Mouse (Mus musculus): ENCODE data around the gene Atg4c.
A peak's percentile ranks its signal among the peaks of the same experiment; 100 is the strongest.

The Atg4c gene

GRCm38 (mm10) chr4:99263191-99263590 lies 69.5 kb downstream of the Atg4c start:
- no peak for DNase-seq (ENCODE audit: low read depth, low spot score)

GRCm38 (mm10) chr4:99263663-99264062 lies 69.9 kb downstream of the Atg4c start:
- no peak for DNase-seq (ENCODE audit: low read depth, low spot score)

GRCm38 (mm10) chr4:99266843-99267445 lies 73.2 kb downstream of the Atg4c start:
- no peak for DNase-seq (ENCODE audit: low read depth, low spot score)

- DNase-seq (ENCODE audit: low read depth, low spot score), result no peak
Measured at GRCm38 (mm10) chr4:99272860-99273259, 79.1 kb downstream of the Atg4c start.

GRCm38 (mm10) chr4:99273466-99273865 lies 79.7 kb downstream of the Atg4c start:
- DNase-seq (ENCODE audit: low read depth, low spot score), result no peak

GRCm38 (mm10) chr4:99273979-99274378 lies 80.2 kb downstream of the Atg4c start:
- no peak for DNase-seq (ENCODE audit: low read depth, low spot score)

GRCm38 (mm10) chr4:99278876-99279275 lies 85.1 kb downstream of the Atg4c start:
- DNase-seq (ENCODE audit: low read depth, low spot score), result no peak

- DNase-seq (ENCODE audit: low read depth, low spot score), result no peak
Measured at GRCm38 (mm10) chr4:99281711-99282110, 88.0 kb downstream of the Atg4c start.

GRCm38 (mm10) chr4:99289286-99289685 lies 95.6 kb downstream of the Atg4c start:
- DNase-seq (ENCODE audit: low read depth, low spot score), result no peak

GRCm38 (mm10) chr4:99298676-99299075 lies 104.9 kb downstream of the Atg4c start:
- DNase-seq (ENCODE audit: low read depth, low spot score), result peak; percentile 52

GRCm38 (mm10) chr4:99304793-99305192 lies 111.1 kb downstream of the Atg4c start:
- no peak for DNase-seq (ENCODE audit: low read depth, low spot score)

Data from forelimb bud, embryonic 11.5 days (tissue).